Mouse (Mus musculus): Measurements from ENCODE around the gene 3110082I17Rik. TPM values are rescaled to one million over a fixed set of nuclear protein-coding genes. Genes with fewer than 3 reads are reported as not detected.

3110082I17Rik gene
- 32.7 and 34.2 TPM in 2 replicates for polyA plus RNA-seq (2016; fragmentation: Nextera tagmentation; extraction: Ambion mirVana)

DNA sequence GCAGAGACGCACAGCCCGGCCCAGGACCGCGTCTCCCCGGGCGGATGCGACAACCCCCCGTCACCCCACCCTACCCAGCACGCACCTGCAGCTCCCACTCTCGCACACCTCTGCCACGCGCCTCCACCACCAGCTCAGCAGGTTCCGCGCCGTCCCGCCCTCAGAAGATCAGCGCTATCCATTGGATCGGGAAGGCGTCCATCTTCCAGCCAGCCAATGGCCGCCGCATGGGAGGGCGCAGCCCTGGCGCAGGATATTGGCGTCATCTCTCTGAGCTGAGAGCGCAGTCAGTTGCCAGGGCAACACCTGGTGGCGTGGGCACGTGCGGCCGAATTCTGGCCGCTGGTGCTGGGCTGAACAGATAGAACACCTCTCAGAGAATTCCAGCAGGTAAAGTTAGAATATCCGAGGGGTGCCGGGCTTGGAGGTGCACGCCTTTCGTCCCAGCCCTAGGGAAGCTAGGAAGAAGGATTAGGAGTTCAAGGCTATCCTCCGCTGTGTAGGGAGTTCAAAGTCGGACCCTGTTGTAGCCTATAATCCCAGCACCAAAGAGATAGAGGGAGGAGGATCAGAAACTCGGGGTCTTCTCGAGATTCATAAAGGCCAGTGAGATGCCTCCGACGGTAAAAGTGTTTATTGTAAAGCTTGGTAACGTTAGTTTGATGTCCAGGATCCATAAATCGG, at the start of gene 3110082I17Rik:
Gene 3110082I17Rik (minus strand): TSS at position 144 of the 684 bp plus-strand sequence.
- H3K9me3 ChIP-seq, result no peaks in the 10 kb centered on the region
- ATAC-seq (ENCODE audit: insufficient number of reproducible peaks, insufficient read depth, low FRiP score, low TSS enrichment, low read depth), result peak; percentile 94
- peaks cover 3% of the 10 kb centered on the region; the same call in 1 of the 2 replicates for H3K27me3 ChIP-seq
- peak within 1 kb of the TSS; percentile 65 for H3K9ac ChIP-seq (replicated peaks)
- peak within 1 kb of the TSS; percentile 65 for H3K4me3 ChIP-seq (replicated peaks)
- no peaks in the 10 kb centered on the region; the same call in 1 of the 2 replicates for H3K36me3 ChIP-seq
- H3K4me2 ChIP-seq, result peak within 1 kb of the TSS; percentile 86
- WGBS, result 4% methylated on average over 42 of the region's 42 CpGs
- peaks cover 17% of the 10 kb centered on the region for H3K4me1 ChIP-seq (replicated peaks)
- no peak within 1 kb of the TSS for H3K27ac ChIP-seq

DNA sequence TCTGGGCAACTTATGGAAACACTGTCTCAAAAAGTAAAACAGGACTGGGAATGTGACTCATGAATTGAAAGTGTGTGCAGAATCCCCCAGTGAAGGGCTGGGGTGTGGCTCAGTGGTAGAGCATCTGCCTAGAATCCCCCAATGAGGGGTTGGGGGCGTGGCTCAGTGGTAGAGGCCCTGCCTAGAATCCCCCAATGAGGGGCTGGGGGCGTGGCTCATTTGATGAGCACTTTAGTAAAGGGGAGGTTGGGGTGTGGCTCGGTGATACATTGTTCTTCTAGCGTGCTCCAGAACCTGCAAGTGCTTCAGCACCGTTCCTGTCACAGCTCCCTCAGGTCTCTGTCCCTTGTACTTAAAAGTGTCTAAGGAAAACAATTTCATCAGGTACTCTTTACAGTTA, 45.9 kb upstream of the 3110082I17Rik start:
- Histone ChIP-seq H3K9ac (replicated peaks) (no peak overlapping the region), H3K9me3 (no peaks in the 10 kb centered on the region), H3K27ac (no peak overlapping the region), H3K27me3 (peaks cover 58% of the 10 kb centered on the region), H3K4me2 (no peak overlapping the region), H3K4me1 (replicated peaks) (0 out of 2 replicates have a peak, but pooled peaks cover 3% of the 10 kb centered on the region), H3K4me3 (replicated peaks) (no peak overlapping the region), H3K36me3 (no peaks in the 10 kb centered on the region)
- WGBS, result 19% methylated on average over 5 of the region's 5 CpGs
- no peak for ATAC-seq (ENCODE audit: insufficient number of reproducible peaks, insufficient read depth, low FRiP score, low TSS enrichment, low read depth)

DNA sequence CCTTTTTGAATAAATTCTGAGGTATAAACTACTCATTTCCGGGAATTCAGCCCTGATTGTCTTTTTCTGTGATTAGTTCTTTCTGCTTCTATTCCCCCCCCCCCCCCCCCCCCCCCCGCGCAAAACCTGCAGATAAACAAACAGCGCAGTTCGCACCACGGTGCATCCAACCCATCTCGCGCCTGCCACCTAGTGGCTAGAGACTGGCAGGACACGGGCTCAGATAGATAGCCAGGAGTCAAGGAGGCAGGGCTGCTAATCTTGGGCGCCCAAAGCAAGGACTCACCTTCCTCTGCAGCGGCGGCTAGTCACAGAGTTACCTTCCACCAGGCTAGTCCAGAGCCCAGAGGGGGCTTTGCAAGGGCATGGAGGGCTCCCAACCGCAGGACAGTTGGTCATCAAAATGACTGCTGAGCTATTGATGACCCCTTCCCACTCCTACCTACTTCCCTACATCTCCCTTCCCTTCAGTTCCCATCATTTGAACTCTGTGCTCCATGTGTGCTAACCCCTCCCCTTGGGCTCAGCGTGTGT, 44.8 kb upstream of the 3110082I17Rik start:
- no peak overlapping the region for H3K27ac ChIP-seq
- no peak for ATAC-seq (ENCODE audit: insufficient number of reproducible peaks, insufficient read depth, low FRiP score, low TSS enrichment, low read depth)
- H3K9ac ChIP-seq (replicated peaks), result no peak overlapping the region; the same call in 1 of the 2 replicates
- H3K4me3 ChIP-seq (replicated peaks), result no peak overlapping the region
- WGBS, result 5% methylated on average over 13 of the region's 14 CpGs
- H3K4me2 ChIP-seq, result no peak overlapping the region
- H3K36me3 ChIP-seq, result no peaks in the 10 kb centered on the region
- no peaks in the 10 kb centered on the region for H3K4me1 ChIP-seq (replicated peaks)
- H3K27me3 ChIP-seq, result peaks cover 47% of the 10 kb centered on the region
- no peaks in the 10 kb centered on the region for H3K9me3 ChIP-seq

DNA sequence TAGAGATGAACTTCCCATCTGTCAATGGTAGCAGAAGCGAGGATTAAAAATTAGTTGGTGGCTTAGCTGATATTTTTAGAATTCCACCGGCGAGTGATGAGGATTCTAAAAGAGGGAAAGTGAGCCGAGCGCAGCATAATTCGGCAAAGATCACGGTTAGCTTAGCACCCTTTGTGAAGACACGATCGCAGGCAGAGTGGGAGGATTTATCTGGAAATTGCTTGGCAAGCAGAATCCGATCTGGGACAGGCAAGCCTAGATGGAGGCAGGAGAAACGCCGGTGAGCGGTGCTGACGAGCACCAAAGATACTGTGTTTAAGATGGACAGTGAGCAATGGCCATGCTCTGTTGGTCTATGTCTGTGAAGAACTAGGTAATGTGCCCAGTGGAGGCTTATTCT, 42.0 kb upstream of the 3110082I17Rik start:
- Histone ChIP-seq H3K9me3 (no peaks in the 10 kb centered on the region), H3K4me2 (no peak overlapping the region), H3K9ac (replicated peaks) (no peak overlapping the region), H3K27ac (no peak overlapping the region), H3K36me3 (no peaks in the 10 kb centered on the region), H3K4me1 (replicated peaks) (no peaks in the 10 kb centered on the region), H3K27me3 (peaks cover 46% of the 10 kb centered on the region), H3K4me3 (replicated peaks) (no peak overlapping the region)
- 84% methylated on average over 14 of the region's 14 CpGs for WGBS
- ATAC-seq (ENCODE audit: insufficient number of reproducible peaks, insufficient read depth, low FRiP score, low TSS enrichment, low read depth), result no peak

DNA sequence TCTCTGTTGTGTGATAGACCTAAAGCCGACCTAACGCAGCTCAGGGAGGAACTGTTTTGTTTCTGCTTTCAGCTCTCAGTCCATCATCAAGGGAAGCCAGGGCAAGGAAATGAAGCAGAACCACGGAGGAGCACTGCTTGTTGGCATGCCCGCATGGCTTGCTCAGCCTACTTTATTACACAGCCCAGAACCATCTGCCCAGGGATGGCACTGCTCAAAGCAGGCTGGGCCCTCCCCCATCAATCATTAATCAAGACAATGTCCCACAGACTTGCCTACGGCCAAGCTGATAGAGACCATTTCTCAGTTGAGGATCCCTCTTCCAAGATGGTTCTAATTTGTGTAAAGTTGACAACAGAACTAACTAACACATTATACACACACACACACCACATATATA, 38.5 kb upstream of the 3110082I17Rik start:
- Histone ChIP-seq H3K9me3 (no peaks in the 10 kb centered on the region), H3K27me3 (peaks cover 39% of the 10 kb centered on the region), H3K9ac (replicated peaks) (no peak overlapping the region), H3K27ac (no peak overlapping the region), H3K36me3 (no peaks in the 10 kb centered on the region), H3K4me3 (replicated peaks) (no peak overlapping the region), H3K4me1 (replicated peaks) (peaks cover 9% of the 10 kb centered on the region; the same call in 1 of the 2 replicates), H3K4me2 (no peak overlapping the region)
- 57% methylated on average over 5 of the region's 5 CpGs for WGBS
- ATAC-seq (ENCODE audit: insufficient number of reproducible peaks, insufficient read depth, low FRiP score, low TSS enrichment, low read depth), result no peak

DNA sequence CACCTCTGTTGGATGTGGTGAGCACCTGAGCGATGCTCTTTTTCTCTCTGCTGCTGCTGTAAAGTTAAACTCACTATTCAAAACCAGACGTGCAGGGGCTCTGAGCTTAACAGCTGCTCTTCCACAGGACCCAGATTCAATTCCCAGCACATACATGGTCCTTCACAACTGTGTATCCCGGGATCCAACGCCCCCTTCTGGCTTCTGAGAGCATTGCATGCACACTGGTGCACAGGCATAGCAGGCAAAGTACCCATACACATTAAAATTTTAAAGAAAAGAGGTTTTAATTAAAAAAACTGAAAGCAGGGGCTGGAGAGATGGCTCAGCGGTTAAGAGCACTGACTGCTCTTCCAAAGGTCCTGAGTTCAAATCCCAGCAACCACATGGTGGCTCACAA, 36.6 kb upstream of the 3110082I17Rik start:
- ATAC-seq (ENCODE audit: insufficient number of reproducible peaks, insufficient read depth, low FRiP score, low TSS enrichment, low read depth), result no peak
- no peak overlapping the region for H3K4me2 ChIP-seq
- WGBS, result 56% methylated on average over 5 of the region's 5 CpGs

DNA sequence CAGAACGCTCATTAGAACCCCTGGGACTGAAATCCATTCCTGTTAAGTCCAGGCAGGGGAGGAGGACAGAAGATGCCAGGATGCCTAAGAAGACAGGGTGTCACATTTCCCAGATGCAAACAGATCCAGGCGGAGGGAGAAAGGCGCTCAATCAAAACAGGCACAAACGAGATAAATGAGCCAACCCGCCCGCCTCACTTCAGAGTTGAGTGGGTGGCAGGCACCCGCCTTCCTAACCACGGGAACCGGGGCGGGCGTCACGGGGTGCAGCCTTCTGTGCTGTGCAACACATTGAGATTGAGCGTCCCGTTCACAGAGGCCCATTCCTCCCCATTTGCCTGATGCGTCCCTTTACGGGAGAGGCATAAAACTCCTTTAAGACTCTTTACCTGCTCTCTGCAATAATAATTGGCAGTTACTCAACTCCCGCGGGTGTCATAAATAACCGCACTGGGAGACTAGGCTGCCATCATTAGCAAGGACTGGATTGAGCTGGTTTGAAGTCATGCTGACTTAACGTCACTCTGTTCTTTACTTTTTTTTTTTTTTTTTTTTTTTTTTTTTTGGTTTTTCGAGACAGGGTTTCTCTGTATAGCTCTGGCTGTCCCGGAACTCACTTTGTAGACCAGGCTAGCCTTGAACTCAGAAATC, 34.8 kb upstream of the 3110082I17Rik start:
- Histone ChIP-seq H3K4me3 (replicated peaks) (no peak overlapping the region), H3K36me3 (no peaks in the 10 kb centered on the region), H3K9ac (replicated peaks) (no peak overlapping the region), H3K4me1 (replicated peaks) (peaks cover 9% of the 10 kb centered on the region; the same call in 1 of the 2 replicates), H3K27me3 (peaks cover 40% of the 10 kb centered on the region), H3K27ac (no peak overlapping the region), H3K9me3 (no peaks in the 10 kb centered on the region), H3K4me2 (peak overlapping the region; percentile 7)
- WGBS, result 24% methylated on average over 22 of the region's 22 CpGs
- 0 out of 2 replicates have a peak, but pooled peaks have one; percentile 35 for ATAC-seq (ENCODE audit: insufficient number of reproducible peaks, insufficient read depth, low FRiP score, low TSS enrichment, low read depth)

More for the DNA sequence above, 36.6 kb upstream of the 3110082I17Rik start:
- Histone ChIP-seq H3K9me3 (no peaks in the 10 kb centered on the region), H3K27me3 (peaks cover 33% of the 10 kb centered on the region), H3K36me3 (no peaks in the 10 kb centered on the region), H3K9ac (replicated peaks) (no peak overlapping the region), H3K27ac (no peak overlapping the region), H3K4me1 (replicated peaks) (peaks cover 9% of the 10 kb centered on the region; the same call in 1 of the 2 replicates), H3K4me3 (replicated peaks) (no peak overlapping the region)

DNA sequence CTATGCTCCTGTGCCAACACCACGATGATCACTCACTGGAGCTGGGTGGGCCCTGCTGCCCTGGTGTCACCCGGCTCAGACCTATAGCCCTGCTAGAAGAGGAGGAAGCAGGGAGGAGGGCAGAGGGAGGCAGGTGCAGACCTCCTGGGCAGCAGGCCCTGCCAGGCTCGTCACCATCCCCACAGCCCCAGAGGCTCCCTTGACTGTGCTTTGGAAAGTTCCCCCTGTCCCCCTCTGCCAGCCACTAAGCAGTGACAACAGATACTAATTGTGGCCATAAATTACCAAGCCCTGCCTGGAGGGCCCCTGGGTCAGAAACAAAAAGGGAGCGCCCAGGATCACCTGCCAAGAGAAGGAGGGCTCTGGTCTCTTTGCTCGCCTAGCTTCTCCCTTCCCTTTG, 33.4 kb upstream of the 3110082I17Rik start:
- H3K27ac ChIP-seq, result no peak overlapping the region
- peaks cover 37% of the 10 kb centered on the region for H3K27me3 ChIP-seq
- no peak overlapping the region for H3K4me2 ChIP-seq
- no peaks in the 10 kb centered on the region for H3K9me3 ChIP-seq
- no peak for ATAC-seq (ENCODE audit: insufficient number of reproducible peaks, insufficient read depth, low FRiP score, low TSS enrichment, low read depth)
- no peak overlapping the region for H3K9ac ChIP-seq (replicated peaks)
- 34% methylated on average over 5 of the region's 5 CpGs for WGBS
- H3K36me3 ChIP-seq, result no peaks in the 10 kb centered on the region
- H3K4me1 ChIP-seq (replicated peaks), result peaks cover 9% of the 10 kb centered on the region; the same call in 1 of the 2 replicates
- H3K4me3 ChIP-seq (replicated peaks), result no peak overlapping the region

DNA sequence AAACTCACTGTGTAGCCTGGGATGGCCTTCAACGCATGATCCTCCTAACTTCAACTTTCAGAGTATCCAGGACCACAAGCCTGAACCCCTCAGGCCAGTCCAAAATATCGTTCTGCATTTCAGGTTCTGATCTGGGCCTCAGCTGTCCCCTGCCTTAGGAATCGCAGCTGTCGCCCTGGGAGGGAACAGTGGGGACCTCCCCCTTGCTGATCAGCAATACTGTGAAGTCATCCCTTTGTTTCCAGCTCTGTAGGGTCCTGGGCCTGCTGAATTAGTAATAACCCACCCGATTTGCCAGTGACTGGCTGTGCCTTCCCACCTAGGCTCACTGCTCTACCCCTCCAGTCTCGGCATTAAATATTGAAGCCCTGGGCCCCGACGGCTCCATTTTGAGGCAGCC, 31.0 kb upstream of the 3110082I17Rik start:
- Histone ChIP-seq H3K4me2 (no peak overlapping the region), H3K9me3 (peaks cover 6% of the 10 kb centered on the region; the same call in 1 of the 2 replicates), H3K27me3 (peaks cover 28% of the 10 kb centered on the region), H3K4me1 (replicated peaks) (peaks cover 9% of the 10 kb centered on the region; the same call in 1 of the 2 replicates), H3K36me3 (no peaks in the 10 kb centered on the region), H3K4me3 (replicated peaks) (no peak overlapping the region), H3K27ac (no peak overlapping the region), H3K9ac (replicated peaks) (no peak overlapping the region)
- ATAC-seq (ENCODE audit: insufficient number of reproducible peaks, insufficient read depth, low FRiP score, low TSS enrichment, low read depth), result no peak
- 63% methylated on average over 8 of the region's 8 CpGs for WGBS

DNA sequence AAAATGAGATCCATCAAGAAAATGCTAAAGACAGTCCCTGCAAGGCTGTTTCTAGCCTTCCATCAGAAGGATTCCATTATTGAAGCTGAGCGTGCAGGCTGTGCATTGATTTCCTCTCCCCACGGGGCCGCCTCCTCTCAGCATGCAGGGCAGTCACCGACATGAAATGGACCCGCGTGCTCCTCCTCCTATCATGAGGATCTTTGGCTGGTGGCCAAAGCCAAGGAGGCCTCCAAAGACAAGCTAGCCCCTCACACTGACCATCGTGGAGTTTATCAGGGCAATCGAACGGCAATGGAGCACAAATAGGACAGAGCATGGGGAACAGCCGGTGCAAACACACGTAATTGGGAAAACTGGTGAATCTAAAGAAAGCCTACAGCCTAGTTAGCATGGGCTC, 29.8 kb upstream of the 3110082I17Rik start:
- Histone ChIP-seq H3K4me2 (no peak overlapping the region), H3K9me3 (peaks cover 9% of the 10 kb centered on the region; the same call in 1 of the 2 replicates), H3K4me3 (replicated peaks) (no peak overlapping the region), H3K27me3 (peaks cover 26% of the 10 kb centered on the region), H3K36me3 (no peaks in the 10 kb centered on the region), H3K4me1 (replicated peaks) (peaks cover 8% of the 10 kb centered on the region; the same call in 1 of the 2 replicates), H3K9ac (replicated peaks) (no peak overlapping the region), H3K27ac (no peak overlapping the region)
- ATAC-seq (ENCODE audit: insufficient number of reproducible peaks, insufficient read depth, low FRiP score, low TSS enrichment, low read depth), result no peak
- WGBS, result 87% methylated on average over 11 of the region's 11 CpGs

DNA sequence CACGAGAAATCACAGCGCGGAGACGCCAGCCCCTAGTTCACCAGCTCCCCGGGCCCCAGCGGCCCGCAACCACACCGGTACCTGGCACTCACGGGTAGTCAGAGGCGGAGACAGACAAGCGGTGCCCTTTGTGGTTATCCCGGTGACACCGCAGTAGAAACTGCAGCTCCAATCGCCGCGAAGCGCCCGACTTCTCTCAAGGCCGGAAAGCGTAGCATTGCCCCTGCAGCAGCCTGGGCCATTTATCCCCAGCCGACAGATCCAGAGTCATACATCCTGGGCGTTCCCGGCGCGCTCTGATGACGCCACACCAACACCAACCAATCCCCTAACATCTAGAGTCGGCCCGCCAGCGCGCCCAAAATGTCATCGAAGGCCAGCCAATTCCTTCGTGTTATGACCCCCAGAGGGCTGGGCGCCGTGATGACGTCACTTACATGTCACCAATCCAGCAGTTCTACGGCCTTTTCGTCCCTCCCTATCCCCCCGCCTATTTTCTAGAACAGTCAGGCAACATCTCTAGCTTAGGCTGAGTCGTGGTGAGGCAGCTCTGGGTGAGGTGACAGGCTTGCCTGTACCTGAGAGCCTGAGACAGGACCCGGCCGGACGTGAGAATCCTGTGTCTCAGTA, 24.0 kb upstream of the 3110082I17Rik start, which contains the start of gene Zfand2a:
Gene Zfand2a (minus strand): TSS at position 365 of the 630 bp plus-strand sequence.
- Histone ChIP-seq H3K4me1 (replicated peaks) (peaks cover 9% of the 10 kb centered on the region), H3K4me2 (peak within 1 kb of the TSS; percentile 90), H3K9me3 (peaks cover 9% of the 10 kb centered on the region; the same call in 1 of the 2 replicates), H3K36me3 (peaks cover 32% of the 10 kb centered on the region), H3K27ac (peak within 1 kb of the TSS; percentile 75), H3K9ac (replicated peaks) (peak within 1 kb of the TSS; percentile 78), H3K27me3 (no peaks in the 10 kb centered on the region), H3K4me3 (replicated peaks) (peak within 1 kb of the TSS; percentile 90)
- under 1% methylated on average over 42 of the region's 42 CpGs for WGBS
- ATAC-seq (ENCODE audit: insufficient number of reproducible peaks, insufficient read depth, low FRiP score, low TSS enrichment, low read depth), result peak; percentile 92

All from limb, embryonic 12.5 days (tissue).